Mouse (Mus musculus) testis, adult 2 months (tissue): ENCODE data around the gene Mymk. TPM values are rescaled to one million over a fixed set of nuclear protein-coding genes. Genes with fewer than 3 reads are reported as not detected.
A peak's percentile ranks its signal among the peaks of the same experiment; 100 is the strongest.

ENCODE experiments used
- H3K27ac ChIP-seq: fragments of 200-500 bp; 2 replicates; pipeline ENCODE4 v1.5.1; 2012; ENCODE audit warnings: low read depth, low read length; ENCODE audit not compliant: control insufficient read depth, insufficient read depth
- H3K27me3 ChIP-seq: fragments of 200-500 bp; 2 replicates; pipeline ENCODE4 v1.6.1; 2012; ENCODE audit warnings: mild to moderate bottlenecking, low read length, moderate library complexity; ENCODE audit not compliant: control insufficient read depth, insufficient read depth
- H3K36me3 ChIP-seq: fragments of 200-500 bp; 2 replicates; pipeline ENCODE4 v1.6.1; 2012; ENCODE audit warnings: mild to moderate bottlenecking, low read length; ENCODE audit not compliant: control insufficient read depth, insufficient read depth
- H3K4me1 ChIP-seq: fragments of 200-500 bp; 2 replicates; pipeline ENCODE4 v1.6.1; 2012; ENCODE audit warnings: low read length; ENCODE audit not compliant: control insufficient read depth, insufficient read depth
- H3K4me3 ChIP-seq: fragments of 200-500 bp; 2 replicates; pipeline ENCODE4 v1.5.1; 2012; ENCODE audit warnings: low read depth, mild to moderate bottlenecking, low read length, moderate library complexity, mixed read lengths; ENCODE audit not compliant: control insufficient read depth
- CTCF ChIP-seq: fragments of 200-500 bp; IDR thresholded peaks from 2 replicates; pipeline ENCODE4 v1.5.1; 2012; ENCODE audit warnings: low read depth, mild to moderate bottlenecking, inconsistent platforms, low read length, moderate library complexity; ENCODE audit not compliant: control insufficient read depth, insufficient read depth, insufficient replicate concordance
- POLR2A ChIP-seq: fragments of 200-500 bp; IDR thresholded peaks from 2 replicates; pipeline ENCODE4 v1.6.1; 2012; ENCODE audit warnings: low read depth, mild to moderate bottlenecking, inconsistent platforms, low read length, moderate library complexity; ENCODE audit not compliant: control insufficient read depth
- polyA plus RNA-seq: library from polyadenylated mRNA; depleted of rRNA; stranded (reverse); fragments of >200 nt; gene quantifications from 2 replicates; pipeline ENCODE4 v1.2.3, GENCODE M21; 2012; rRNA removed

Mymk gene
- polyA plus RNA-seq, 1 experiment = not detected

DNA sequence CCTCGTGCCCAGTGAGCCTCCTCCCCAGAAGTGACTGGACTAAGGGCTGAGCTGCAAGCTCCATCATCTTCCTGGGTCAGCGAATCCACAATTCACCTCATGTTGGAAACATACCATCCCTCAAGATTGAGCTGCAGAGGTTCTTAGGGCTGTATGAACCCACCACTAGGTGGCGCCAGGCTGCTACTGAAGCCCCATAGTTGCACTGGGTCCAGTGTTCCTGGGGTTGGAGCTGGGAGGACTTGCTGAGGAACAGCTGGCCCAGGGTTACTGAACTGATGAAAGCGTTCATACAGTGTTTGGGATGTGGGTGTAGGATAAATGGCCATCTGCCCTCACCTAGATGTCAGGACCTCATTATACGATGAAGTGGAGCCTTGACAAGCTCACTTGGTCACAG lies 54.2 kb downstream of the Mymk start:
- no peaks in the 10 kb centered on the region for H3K4me1 ChIP-seq
- H3K27ac ChIP-seq = no peak overlapping the region
- TF ChIP-seq POLR2A (no peak), CTCF (peak; percentile 92)
- H3K36me3 ChIP-seq = no peaks in the 10 kb centered on the region; the same call in 1 of the 2 replicates
- H3K4me3 ChIP-seq = no peak overlapping the region
- no peaks in the 10 kb centered on the region for H3K27me3 ChIP-seq

Other genes starting within 250 kb of the Mymk start
- 2.1 and 2.9 TPM in 2 replicates for gene Abo, start 207.2 kb downstream of the Mymk start, polyA plus RNA-seq
- 4.5 and 5.8 TPM in 2 replicates for gene Surf6, start 169.3 kb downstream of the Mymk start, polyA plus RNA-seq
- gene Med22, start 161.5 kb downstream of the Mymk start, polyA plus RNA-seq = 30.3 and 34.4 TPM in 2 replicates
- gene Rpl7a, start 161.4 kb downstream of the Mymk start, polyA plus RNA-seq = 229 and 302 TPM in 2 replicates
- 9.0 and 9.9 TPM in 2 replicates for gene Surf2, start 155.8 kb downstream of the Mymk start, polyA plus RNA-seq
- gene Surf1, start 155.6 kb downstream of the Mymk start, polyA plus RNA-seq = 23.2 and 26.3 TPM in 2 replicates
- 172 and 189 TPM in 2 replicates for gene Surf4, start 138.3 kb downstream of the Mymk start, polyA plus RNA-seq
- 131 and 138 TPM in 2 replicates for gene Stkld1, start 138.1 kb downstream of the Mymk start, polyA plus RNA-seq
- gene Rexo4, start 107.8 kb downstream of the Mymk start, polyA plus RNA-seq = 11.3 and 11.8 TPM in 2 replicates
- 0.02 and 0.04 TPM in 2 replicates for gene Adamts13, start 98.8 kb downstream of the Mymk start, polyA plus RNA-seq
- 21.4 and 26.5 TPM in 2 replicates for gene Cacfd1, start 62.3 kb downstream of the Mymk start, polyA plus RNA-seq
- gene Slc2a6, start 44.2 kb downstream of the Mymk start, polyA plus RNA-seq = 0.25 and 0.32 TPM in 2 replicates
- 2.5 and 3.1 TPM in 2 replicates for gene Adamtsl2, start 7.2 kb upstream of the Mymk start, polyA plus RNA-seq
- 0.54 and 0.66 TPM in 2 replicates for gene Fam163b, start 70.3 kb upstream of the Mymk start, polyA plus RNA-seq
- gene Dbh, start 93.1 kb upstream of the Mymk start, polyA plus RNA-seq = 0.15 and 0.18 TPM in 2 replicates
- gene Sardh, start 176.2 kb upstream of the Mymk start, polyA plus RNA-seq = 1.7 and 3.1 TPM in 2 replicates